Mouse (Mus musculus): ENCODE data around the gene Ctla2a. TPM values are rescaled to one million over a fixed set of nuclear protein-coding genes. Genes with fewer than 3 reads are reported as not detected.

Gene Ctla2a
- 52.9 TPM for polyA plus RNA-seq (2014; fragmentation: Illumina TruSeq; extraction: RNeasy Lipid Tissue Mini Kit (QIAGEN cat#74804); ENCODE audit: low read depth, low replicate concordance)

DNA sequence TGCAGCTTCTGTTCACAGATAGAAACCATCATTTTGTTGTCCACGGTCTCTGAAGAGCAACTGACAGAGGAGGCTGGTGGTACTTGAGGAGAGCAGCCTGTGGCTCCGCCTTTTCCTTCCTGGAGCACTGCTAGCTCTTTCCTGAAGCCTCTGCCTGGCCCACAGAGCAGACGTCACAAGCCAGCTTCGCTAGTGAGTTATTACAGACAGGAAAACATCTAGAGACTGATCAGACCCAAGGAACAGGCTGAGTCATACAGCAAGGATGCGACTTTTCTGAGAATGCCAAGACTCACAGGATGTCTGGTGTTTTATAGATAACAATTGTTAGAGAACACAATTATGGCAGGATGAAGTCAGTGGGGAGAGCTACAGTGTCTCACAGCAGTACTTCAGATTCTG, at the start of gene Ctla2a, which contains the start of gene Gm49391:
Ctla2a (minus strand) TSS at position 126 of the 402 bp plus-strand sequence.
Gm49391 (minus strand) TSS at position 72 of the 402 bp plus-strand sequence.

DNA sequence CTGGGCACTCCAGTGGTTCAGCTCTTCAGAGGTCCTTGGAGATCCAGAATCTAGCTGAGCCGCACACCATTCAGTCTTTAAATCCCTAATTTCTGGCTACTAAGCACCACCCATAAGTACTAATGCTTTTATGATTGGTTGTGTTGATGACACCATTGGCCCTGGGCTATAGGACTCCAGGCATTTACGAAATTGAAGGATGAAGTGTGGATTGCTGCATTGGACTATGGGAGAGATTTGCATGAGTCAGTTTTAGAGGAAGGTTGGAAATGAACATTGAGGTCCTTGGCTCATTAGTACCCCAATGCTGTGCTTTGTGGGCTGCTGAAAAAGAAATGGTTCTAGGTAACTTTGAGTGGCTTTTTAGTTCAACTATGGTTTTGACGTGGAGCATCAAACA, 5.5 kb upstream of the Ctla2a start, which contains the start of gene Tpbpa:
Tpbpa (minus strand) TSS at position 101 of the 400 bp plus-strand sequence.

DNA sequence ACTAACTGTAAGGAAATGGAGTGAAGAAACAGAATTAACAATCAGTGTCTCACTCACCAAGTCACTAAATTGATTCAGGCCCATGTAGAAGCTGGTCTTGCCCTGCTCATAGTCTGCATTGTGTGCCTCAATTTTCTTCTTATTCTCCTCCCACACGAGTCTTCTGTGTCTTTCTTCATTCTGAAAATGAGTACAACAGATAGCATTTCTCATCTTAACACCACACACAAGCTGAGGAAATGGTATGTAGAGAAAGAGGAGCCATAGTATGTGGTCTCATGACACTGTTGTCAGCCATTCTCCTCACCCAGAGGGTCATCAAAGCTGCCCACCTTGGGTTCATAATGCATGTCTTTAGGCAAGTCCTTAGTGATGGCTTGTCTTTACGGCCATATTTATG, 935 bp downstream of the Ctla2a start, which contains the start of gene Gm49393:
Gm49393 (minus strand) TSS at position 101 of the 400 bp plus-strand sequence.

DNA sequence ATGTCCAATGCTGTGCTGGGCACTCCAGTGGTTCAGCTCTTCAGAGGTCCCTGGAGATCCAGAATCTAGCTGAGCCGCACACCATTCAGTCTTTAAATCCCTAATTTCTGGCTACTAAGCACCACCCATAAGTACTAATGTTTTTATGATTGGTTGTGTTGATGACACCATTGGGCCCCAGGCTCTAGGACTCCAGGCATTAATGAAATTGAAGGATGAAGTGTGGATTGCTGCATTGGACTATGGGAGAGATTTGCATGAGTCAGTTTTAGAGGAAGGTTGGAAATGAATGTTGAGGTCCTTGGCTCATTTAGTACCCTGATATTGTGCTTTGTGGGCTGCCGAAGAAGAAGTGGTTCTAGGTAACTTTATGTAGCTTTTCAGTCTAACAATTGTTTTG, 31.6 kb downstream of the Ctla2a start, which contains the start of gene Tpbpb:
Tpbpb (minus strand) TSS at position 101 of the 400 bp plus-strand sequence.

DNA sequence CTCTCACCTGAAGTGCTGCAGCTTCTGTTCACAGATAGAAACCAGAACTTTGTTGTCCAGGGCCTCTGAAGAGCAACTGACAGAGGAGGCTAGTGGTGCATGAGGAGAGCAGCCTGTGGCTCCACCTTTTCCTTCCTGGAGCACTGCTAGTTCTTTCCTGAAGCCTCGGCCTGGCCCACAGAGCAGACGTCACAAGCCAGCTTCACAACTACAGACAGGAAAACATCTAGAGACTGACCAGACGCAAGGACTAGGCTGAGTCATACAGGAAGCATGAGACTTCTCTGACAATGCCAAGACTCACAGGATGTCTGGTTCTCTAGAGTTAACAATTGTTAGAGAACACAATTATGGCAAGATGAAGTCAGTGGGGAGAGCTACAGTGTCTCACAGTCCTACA, 39.1 kb downstream of the Ctla2a start, which contains the start of gene Ctla2b:
Ctla2b (minus strand) TSS at position 120 of the 400 bp plus-strand sequence.

DNA sequence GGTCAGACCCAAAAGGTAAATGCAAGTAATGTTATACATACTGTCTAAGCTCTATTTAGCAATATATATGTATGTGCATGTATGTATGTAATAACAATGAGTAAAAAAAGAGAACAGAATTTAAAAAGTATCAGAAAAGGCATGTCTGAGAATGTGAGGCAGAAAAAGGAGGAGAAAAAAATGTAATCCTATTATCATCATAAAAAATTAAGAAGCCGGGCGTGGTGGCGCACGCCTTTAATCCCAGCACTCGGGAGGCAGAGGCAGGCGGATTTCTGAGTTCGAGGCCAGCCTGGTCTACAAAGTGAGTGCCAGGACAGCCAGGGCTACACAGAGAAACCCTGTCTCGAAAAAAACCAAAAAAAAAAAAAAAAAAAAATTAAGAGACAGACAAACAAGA, 39.6 kb downstream of the Ctla2a start, which contains the start of gene Gm49392:
Gm49392 (minus strand) TSS at position 101 of the 400 bp plus-strand sequence.

Other genes with a start within 250 kb of the Ctla2a start
- not detected for gene BC051665, start 150.3 kb downstream of the Ctla2a start, polyA plus RNA-seq (2014; fragmentation: Illumina TruSeq; extraction: RNeasy Lipid Tissue Mini Kit (QIAGEN cat#74804); ENCODE audit: low read depth, low replicate concordance)
- not detected for gene Ctsll3, start 133.8 kb downstream of the Ctla2a start, polyA plus RNA-seq (2014; fragmentation: Illumina TruSeq; extraction: RNeasy Lipid Tissue Mini Kit (QIAGEN cat#74804); ENCODE audit: low read depth, low replicate concordance)
- 64.6 TPM for gene 4930486L24Rik, start 72.2 kb downstream of the Ctla2a start, polyA plus RNA-seq (2014; fragmentation: Illumina TruSeq; extraction: RNeasy Lipid Tissue Mini Kit (QIAGEN cat#74804); ENCODE audit: low read depth, low replicate concordance)
- 0.99 TPM for gene Gm49392, start 39.7 kb downstream of the Ctla2a start, polyA plus RNA-seq (2014; fragmentation: Illumina TruSeq; extraction: RNeasy Lipid Tissue Mini Kit (QIAGEN cat#74804); ENCODE audit: low read depth, low replicate concordance)
- gene Ctla2b, start 39.2 kb downstream of the Ctla2a start, polyA plus RNA-seq (2014; fragmentation: Illumina TruSeq; extraction: RNeasy Lipid Tissue Mini Kit (QIAGEN cat#74804); ENCODE audit: low read depth, low replicate concordance) = 6.6 TPM
- not detected for gene Tpbpb, start 31.7 kb downstream of the Ctla2a start, polyA plus RNA-seq (2014; fragmentation: Illumina TruSeq; extraction: RNeasy Lipid Tissue Mini Kit (QIAGEN cat#74804); ENCODE audit: low read depth, low replicate concordance)
- gene Gm49393, start 1.0 kb downstream of the Ctla2a start, polyA plus RNA-seq (2014; fragmentation: Illumina TruSeq; extraction: RNeasy Lipid Tissue Mini Kit (QIAGEN cat#74804); ENCODE audit: low read depth, low replicate concordance) = 295 TPM
- gene Gm49391, start 54 bp downstream of the Ctla2a start, polyA plus RNA-seq (2014; fragmentation: Illumina TruSeq; extraction: RNeasy Lipid Tissue Mini Kit (QIAGEN cat#74804); ENCODE audit: low read depth, low replicate concordance) = 13.1 TPM
- not detected for gene Tpbpa, start 5.4 kb upstream of the Ctla2a start, polyA plus RNA-seq (2014; fragmentation: Illumina TruSeq; extraction: RNeasy Lipid Tissue Mini Kit (QIAGEN cat#74804); ENCODE audit: low read depth, low replicate concordance)
- gene Ctsj, start 69.3 kb upstream of the Ctla2a start, polyA plus RNA-seq (2014; fragmentation: Illumina TruSeq; extraction: RNeasy Lipid Tissue Mini Kit (QIAGEN cat#74804); ENCODE audit: low read depth, low replicate concordance) = not detected
- not detected for gene Ctsq, start 104.0 kb upstream of the Ctla2a start, polyA plus RNA-seq (2014; fragmentation: Illumina TruSeq; extraction: RNeasy Lipid Tissue Mini Kit (QIAGEN cat#74804); ENCODE audit: low read depth, low replicate concordance)
- not detected for gene Ctsr, start 227.6 kb upstream of the Ctla2a start, polyA plus RNA-seq (2014; fragmentation: Illumina TruSeq; extraction: RNeasy Lipid Tissue Mini Kit (QIAGEN cat#74804); ENCODE audit: low read depth, low replicate concordance)

Data from adrenal gland, adult 10 weeks (tissue).